8 mouse cellular contexts compared by ENCODE assay signal in the genomic region with DNA sequence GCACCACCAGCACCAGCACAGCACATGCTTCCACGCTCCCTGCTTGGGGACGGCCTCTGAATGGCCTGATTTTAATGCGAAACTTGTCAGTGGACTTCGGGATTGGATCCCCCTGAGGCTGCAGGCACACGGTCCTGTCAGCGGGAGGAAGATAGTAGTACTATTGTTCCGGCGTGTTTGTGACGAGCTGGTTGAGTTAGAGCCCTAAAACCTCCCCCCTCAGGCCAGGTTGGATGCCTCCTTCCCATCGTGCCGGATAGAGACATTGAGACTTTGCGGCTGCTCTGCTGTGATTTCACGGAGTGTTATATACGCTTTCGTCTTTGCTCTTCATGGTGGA. TPM values are rescaled to one million over a fixed set of nuclear protein-coding genes. Genes with fewer than 3 reads are reported as not detected.
DNase-seq lines count a peak whose midpoint lies in the region; ATAC-seq and TF ChIP-seq lines count a peak whose summit lies in the region.

No protein-coding gene starts in this region.

- no peak; the same call in 1 of the 2 replicates for ATAC-seq in lung, embryonic 14.5 days (ENCODE audit: insufficient read depth)
- ATAC-seq in embryonic facial prominence, embryonic 14.5 days (ENCODE audit: low read depth) = no peak
- ATAC-seq in hindbrain, embryonic 13.5 days (ENCODE audit: low FRiP score) = peak; percentile 57; the same call in 1 of the 2 replicates
- ATAC-seq in liver, embryonic 12.5 days = no peak

- H3K27me3 ChIP-seq in lung, embryonic 14.5 days (ENCODE audit: insufficient read depth, low read length) = no peaks in the 10 kb centered on the region
- H3K27me3 ChIP-seq in embryonic facial prominence, embryonic 14.5 days (replicated peaks; ENCODE audit: control insufficient read depth, insufficient read depth, low read length) = no peaks in the 10 kb centered on the region
- H3K27me3 ChIP-seq in hindbrain, embryonic 13.5 days = no peaks in the 10 kb centered on the region
- peaks cover 48% of the 10 kb centered on the region for H3K27me3 ChIP-seq in liver, embryonic 12.5 days (replicated peaks)

- H3K4me3 ChIP-seq in lung, embryonic 14.5 days (ENCODE audit: low read depth, low read length) = peak overlapping the region; percentile 93
- H3K4me3 ChIP-seq in embryonic facial prominence, embryonic 14.5 days (ENCODE audit: low read depth, low read length) = peak overlapping the region; percentile 91
- peak overlapping the region; percentile 93 for H3K4me3 ChIP-seq in hindbrain, embryonic 13.5 days
- peak overlapping the region; percentile 63 for H3K4me3 ChIP-seq in liver, embryonic 12.5 days

- WGBS in lung, embryonic 14.5 days = under 1% methylated on average over 15 of the region's 15 CpGs
- under 1% methylated on average over 13 of the region's 15 CpGs for WGBS in embryonic facial prominence, embryonic 14.5 days
- WGBS in hindbrain, embryonic 13.5 days = under 1% methylated on average over 15 of the region's 15 CpGs
- 6% methylated on average over 15 of the region's 15 CpGs for WGBS in liver, embryonic 12.5 days (ENCODE audit: insufficient replicate concordance)

- H3K4me2 ChIP-seq in lung, embryonic 14.5 days = peak overlapping the region; percentile 82
- peak overlapping the region; percentile 81 for H3K4me2 ChIP-seq in embryonic facial prominence, embryonic 14.5 days (ENCODE audit: low read depth, low read length)
- peak overlapping the region; percentile 76 for H3K4me2 ChIP-seq in hindbrain, embryonic 13.5 days
- H3K4me2 ChIP-seq in liver, embryonic 12.5 days = peak overlapping the region; percentile 79

- TF ChIP-seq CTCF in lung, embryonic 14.5 days (IDR thresholded peaks at IDR 0.05; ENCODE audit: low read depth) = no peak

- DNase-seq in lung, embryonic 14.5 days = peak; percentile 54
- no peak for DNase-seq in lung, postnatal 36 days
- peak; percentile 3 for DNase-seq in adrenal gland, postnatal 25 days
- peak; percentile 38 for DNase-seq in embryonic facial prominence, embryonic 14.5 days (ENCODE audit: low spot score)
- peak; percentile 4 for DNase-seq in skeletal muscle tissue, adult 2 months (ENCODE audit: low read depth, low spot score)
- no peak for DNase-seq in retina, embryonic 14.5 days (ENCODE audit: low spot score)

- H3K4me1 ChIP-seq in lung, embryonic 14.5 days (ENCODE audit: insufficient read depth) = no peaks in the 10 kb centered on the region
- H3K4me1 ChIP-seq in embryonic facial prominence, embryonic 14.5 days (ENCODE audit: control insufficient read depth, insufficient read depth, low read length) = peaks cover 6% of the 10 kb centered on the region; the same call in 1 of the 2 replicates
- H3K4me1 ChIP-seq in hindbrain, embryonic 13.5 days (replicated peaks) = peaks cover 37% of the 10 kb centered on the region
- peaks cover 8% of the 10 kb centered on the region; the same call in 1 of the 2 replicates for H3K4me1 ChIP-seq in liver, embryonic 12.5 days

- H3K9me3 ChIP-seq in lung, embryonic 14.5 days (ENCODE audit: low read depth, low read length) = no peaks in the 10 kb centered on the region
- H3K9me3 ChIP-seq in embryonic facial prominence, embryonic 14.5 days (ENCODE audit: control insufficient read depth, low read length) = no peaks in the 10 kb centered on the region
- no peaks in the 10 kb centered on the region for H3K9me3 ChIP-seq in hindbrain, embryonic 13.5 days
- H3K9me3 ChIP-seq in liver, embryonic 12.5 days (replicated peaks) = no peaks in the 10 kb centered on the region

- no peak overlapping the region for H3K27ac ChIP-seq in lung, embryonic 14.5 days (ENCODE audit: low read depth)
- H3K27ac ChIP-seq in embryonic facial prominence, embryonic 14.5 days (replicated peaks; ENCODE audit: low read depth, low read length) = no peak overlapping the region; the same call in 1 of the 2 replicates
- peak overlapping the region; percentile 99 for H3K27ac ChIP-seq in hindbrain, embryonic 13.5 days
- H3K27ac ChIP-seq in liver, embryonic 12.5 days = no peak overlapping the region

- H3K9ac ChIP-seq in lung, embryonic 14.5 days = peak overlapping the region; percentile 92
- peak overlapping the region; percentile 93 for H3K9ac ChIP-seq in embryonic facial prominence, embryonic 14.5 days (ENCODE audit: low read depth, low read length)
- peak overlapping the region; percentile 97 for H3K9ac ChIP-seq in hindbrain, embryonic 13.5 days
- H3K9ac ChIP-seq in liver, embryonic 12.5 days = no peak overlapping the region

- H3K36me3 ChIP-seq in lung, embryonic 14.5 days (ENCODE audit: insufficient read depth) = no peaks in the 10 kb centered on the region
- no peaks in the 10 kb centered on the region for H3K36me3 ChIP-seq in embryonic facial prominence, embryonic 14.5 days (ENCODE audit: control insufficient read depth, insufficient read depth, low read length)
- no peaks in the 10 kb centered on the region for H3K36me3 ChIP-seq in hindbrain, embryonic 13.5 days
- no peaks in the 10 kb centered on the region for H3K36me3 ChIP-seq in liver, embryonic 12.5 days

RNA-seq across cellular contexts. Expression of gene Dip2c, which starts 1.3 kb away (rescaled TPM):
- 7.2 and 8.6 TPM in 2 replicates for polyA plus RNA-seq in lung, embryonic 14.5 days (2014; fragmentation: Nextera tagmentation; extraction: Ambion mirVana)
- total RNA-seq in adrenal gland, postnatal 25 days (2021) = 24.6 and 29.0 TPM in 2 replicates
- polyA plus RNA-seq in embryonic facial prominence, embryonic 14.5 days (2014; fragmentation: Nextera tagmentation; extraction: Ambion mirVana) = 11.0 and 11.7 TPM in 2 replicates
- 10.2 and 10.9 TPM in 2 replicates for polyA plus RNA-seq in hindbrain, embryonic 13.5 days (2015; fragmentation: Nextera tagmentation; extraction: Ambion mirVana)
- 1.2 TPM in 2 replicates for polyA plus RNA-seq in liver, embryonic 12.5 days (2016; fragmentation: Nextera tagmentation; extraction: Ambion mirVana)

Comparison
In these comparisons a context has a peak if more than half of its experiments do, and no peak if none do; other contexts are left out.
1. DNase-seq: peak in lung, embryonic 14.5 days (single experiment), adrenal gland, postnatal 25 days (single experiment), embryonic facial prominence, embryonic 14.5 days (single experiment) and skeletal muscle tissue, adult 2 months (single experiment); none in lung, postnatal 36 days (single experiment) and retina, embryonic 14.5 days (single experiment).
2. Peak in every context shown above with its lines, with median percentiles within 50 percentile points of each other: H3K4me2 ChIP-seq and H3K4me3 ChIP-seq.